Mouse (Mus musculus) stomach, embryonic 14.5 days (tissue): ENCODE results near the gene Rpusd1. TPM values are rescaled to one million over a fixed set of nuclear protein-coding genes. Genes with fewer than 3 reads are reported as not detected.

ENCODE experiments used
- ATAC-seq: fragments of 200-750 bp; cut with Nextera tagmentation; 2 replicates; pipeline ENCODE4 v1.8.0; 2017; ENCODE audit warnings: low read depth, moderate TSS enrichment; ENCODE audit not compliant: insufficient number of reproducible peaks, insufficient read depth, low FRiP score
- H3K27ac ChIP-seq: fragments of 300-500 bp; sonication (generic); 2 replicates; pipeline ENCODE4 v1.5.1; 2014; ENCODE audit warnings: mild to moderate bottlenecking, low read length, moderate library complexity, mixed read lengths
- H3K27me3 ChIP-seq: fragments of 300-500 bp; sonication (generic); 2 replicates; pipeline ENCODE4 v1.6.1; 2014; ENCODE audit warnings: low read length, control low read depth, mixed read lengths; ENCODE audit not compliant: control insufficient read depth, insufficient read depth
- H3K36me3 ChIP-seq: fragments of 300-500 bp; sonication (generic); 2 replicates; pipeline ENCODE4 v1.6.1; 2014; ENCODE audit warnings: mild to moderate bottlenecking, control low read depth, low read length, moderate library complexity, mixed read lengths; ENCODE audit not compliant: control insufficient read depth, insufficient read depth
- H3K4me1 ChIP-seq: fragments of 300-500 bp; sonication (generic); 2 replicates; pipeline ENCODE4 v1.6.1; 2014; ENCODE audit warnings: low read length, control low read depth, mixed read lengths; ENCODE audit not compliant: control insufficient read depth, insufficient read depth
- H3K4me2 ChIP-seq: fragments of 300-500 bp; sonication (generic); replicated peaks from 2 replicates; pipeline ENCODE4 v1.6.1; 2014; ENCODE audit warnings: low read depth, low read length, control low read depth
- H3K4me3 ChIP-seq: fragments of 300-500 bp; sonication (generic); 2 replicates; pipeline ENCODE4 v1.5.1; 2014; ENCODE audit warnings: low read depth, low read length, control low read depth
- H3K9ac ChIP-seq: fragments of 300-500 bp; sonication (generic); replicated peaks from 2 replicates; pipeline ENCODE4 v1.6.1; 2014; ENCODE audit warnings: low read depth, mild to moderate bottlenecking, control low read depth, low read length, moderate library complexity, mixed read lengths
- H3K9me3 ChIP-seq: fragments of 300-500 bp; sonication (generic); 2 replicates; pipeline ENCODE4 v1.6.1; 2016; ENCODE audit warnings: low read depth, low read length, control low read depth; ENCODE audit not compliant: control insufficient read depth
- WGBS: fragments of 180-500 bp; shearing (Covaris S2); extraction: QIAGEN DNeasy Blood & Tissue Kit; methylation state at CpG from one replicate; pipeline ENCODE4 v1.1.7; 2014; 5-methylcytosine and 5-hydroxymethylcytosine counted together
- polyA plus RNA-seq: library from polyadenylated mRNA; unstranded; fragments of >200 nt; fragmentation: Nextera tagmentation; extraction: Ambion mirVana; gene quantifications from 2 replicates; pipeline ENCODE4 v1.2.1, GENCODE M21; 2014

The Rpusd1 gene
- polyA plus RNA-seq, 1 experiment from 2014 or later: 22.1 TPM

DNA sequence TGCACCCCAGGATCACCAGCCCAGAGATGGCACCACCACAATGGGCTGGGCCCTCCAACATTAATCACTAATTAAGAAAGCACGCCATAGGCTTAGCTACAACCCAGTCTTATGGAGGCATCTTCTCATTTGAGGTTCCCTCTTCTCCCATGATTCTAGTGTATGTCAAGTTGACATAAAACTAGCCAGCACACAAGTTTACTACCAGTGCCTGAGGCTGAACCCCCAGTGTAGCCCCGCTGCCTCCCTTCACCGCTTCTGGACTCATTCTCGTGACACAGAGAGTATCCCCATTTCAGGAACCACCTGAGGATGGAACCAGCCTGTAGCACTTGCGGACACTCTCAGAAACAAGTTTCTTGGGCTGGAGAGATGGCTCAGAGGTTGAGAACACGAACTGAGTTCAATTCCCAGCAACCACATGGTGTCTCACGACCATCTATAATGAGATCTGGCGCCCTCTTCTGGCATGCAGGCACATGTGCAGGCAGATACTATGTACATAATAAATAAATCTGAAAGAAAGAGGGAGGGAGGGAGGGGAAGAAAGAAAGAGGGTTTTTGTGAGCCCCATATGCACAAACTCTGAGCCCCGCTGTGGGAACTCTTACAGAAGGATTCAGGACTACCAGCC lies 26.5 kb upstream of the Rpusd1 start:
- Histone ChIP-seq H3K27me3 (no peaks in the 10 kb centered on the region), H3K4me2 (no peak overlapping the region), H3K9ac (no peak overlapping the region), H3K9me3 (no peaks in the 10 kb centered on the region), H3K4me1 (no peaks in the 10 kb centered on the region), H3K4me3 (no peak overlapping the region), H3K36me3 (no peaks in the 10 kb centered on the region), H3K27ac (no peak overlapping the region)
- 58% methylated on average over 9 of the region's 9 CpGs for WGBS
- no peak for ATAC-seq

GRCm38 (mm10) chr17:25709994-25710393 lies 17.5 kb upstream of the Rpusd1 start:
- ATAC-seq: no peak
- Histone ChIP-seq H3K9me3 (no peaks in the 10 kb centered on the region), H3K4me1 (no peaks in the 10 kb centered on the region), H3K27me3 (no peaks in the 10 kb centered on the region), H3K4me3 (no peak overlapping the region), H3K36me3 (no peaks in the 10 kb centered on the region), H3K9ac (no peak overlapping the region), H3K27ac (no peak overlapping the region), H3K4me2 (no peak overlapping the region)
- 92% methylated on average over 2 of the region's 2 CpGs for WGBS

DNA sequence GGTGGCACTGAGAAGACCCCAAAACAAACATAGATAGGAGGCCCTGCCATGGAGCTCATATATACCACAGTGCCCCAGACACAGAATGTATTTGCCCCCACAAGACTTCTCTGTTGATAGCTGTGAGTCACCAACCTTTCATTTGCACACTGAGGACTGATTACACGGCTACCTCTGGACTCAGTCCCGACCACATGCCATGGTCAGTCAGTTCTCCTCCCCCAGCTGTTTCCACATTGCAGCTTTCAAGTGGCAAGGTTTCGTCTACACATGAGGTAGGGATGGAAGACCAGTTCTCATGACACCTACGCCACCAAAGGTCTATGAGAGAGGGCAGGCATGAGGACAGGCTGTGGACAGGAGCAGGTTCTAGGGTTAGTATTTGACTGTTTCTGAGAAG lies 16.3 kb upstream of the Rpusd1 start:
- no peaks in the 10 kb centered on the region for H3K27me3 ChIP-seq
- ATAC-seq: no peak
- no peak overlapping the region for H3K9ac ChIP-seq
- no peaks in the 10 kb centered on the region for H3K9me3 ChIP-seq
- no peaks in the 10 kb centered on the region for H3K4me1 ChIP-seq
- H3K4me2 ChIP-seq: no peak overlapping the region
- no peak overlapping the region for H3K4me3 ChIP-seq
- WGBS: 72% methylated on average over 4 of the region's 4 CpGs
- H3K27ac ChIP-seq: no peak overlapping the region
- H3K36me3 ChIP-seq: no peaks in the 10 kb centered on the region

DNA sequence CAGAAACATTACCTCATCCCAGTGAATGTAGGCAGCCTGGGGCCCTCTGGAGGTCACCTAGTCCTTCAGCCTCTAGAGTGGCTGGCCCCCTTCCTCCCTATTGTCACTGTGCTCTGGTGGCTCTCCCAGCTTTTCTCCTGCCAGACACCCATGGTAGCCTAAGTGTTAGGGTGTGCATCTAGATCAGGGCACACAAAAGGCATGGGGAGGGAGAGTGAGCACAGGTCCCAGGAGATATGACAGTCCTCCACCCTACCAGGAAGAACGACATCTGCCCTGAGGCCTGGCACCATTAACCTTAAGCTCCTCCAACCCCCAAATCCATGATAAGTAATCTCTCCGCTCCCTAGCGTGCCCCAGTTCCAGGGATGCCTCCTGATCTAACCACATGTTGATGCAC lies 11.8 kb upstream of the Rpusd1 start:
- 43% methylated on average over 3 of the region's 3 CpGs for WGBS
- Histone ChIP-seq H3K4me1 (peaks cover 11% of the 10 kb centered on the region; the same call in 1 of the 2 replicates), H3K27me3 (0 out of 2 replicates have a peak, but pooled peaks cover 2% of the 10 kb centered on the region), H3K4me2 (no peak overlapping the region), H3K9me3 (no peaks in the 10 kb centered on the region), H3K9ac (no peak overlapping the region), H3K27ac (no peak overlapping the region), H3K36me3 (peaks cover 11% of the 10 kb centered on the region), H3K4me3 (no peak overlapping the region)
- ATAC-seq: no peak

DNA sequence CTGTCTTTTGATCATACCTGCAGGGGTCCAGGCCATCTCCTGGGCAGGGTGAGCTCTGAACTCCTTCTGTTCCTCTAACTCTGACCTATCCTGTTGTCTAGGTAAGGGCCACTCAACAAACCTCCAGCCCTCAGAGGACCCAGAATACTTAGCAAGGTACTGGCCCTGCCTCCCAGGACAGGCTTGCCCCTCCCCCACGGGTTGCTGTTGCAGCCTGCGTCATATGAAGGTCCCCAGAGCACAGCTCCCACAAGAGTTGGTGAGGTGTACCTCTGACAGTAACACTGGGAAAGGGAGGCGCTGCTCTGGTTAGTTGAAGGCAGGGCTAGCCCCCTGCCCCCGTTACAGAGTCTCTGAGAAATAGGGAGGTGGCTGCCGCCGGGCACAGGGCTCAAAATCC lies 11.3 kb upstream of the Rpusd1 start:
- no peak for ATAC-seq
- no peak overlapping the region for H3K27ac ChIP-seq
- H3K36me3 ChIP-seq: peaks cover 11% of the 10 kb centered on the region
- WGBS: 5% methylated on average over 6 of the region's 6 CpGs
- 0 out of 2 replicates have a peak, but pooled peaks cover 2% of the 10 kb centered on the region for H3K27me3 ChIP-seq
- peaks cover 11% of the 10 kb centered on the region; the same call in 1 of the 2 replicates for H3K4me1 ChIP-seq
- no peak overlapping the region for H3K4me3 ChIP-seq
- no peak overlapping the region for H3K9ac ChIP-seq
- no peaks in the 10 kb centered on the region for H3K9me3 ChIP-seq
- H3K4me2 ChIP-seq: no peak overlapping the region

GRCm38 (mm10) chr17:25716711-25717637 lies 10.5 kb upstream of the Rpusd1 start, which contains the start of gene Gng13:
Gene Gng13, plus strand, starts transcription at chr17:25717171.
- peaks cover 11% of the 10 kb centered on the region; the same call in 1 of the 2 replicates for H3K4me1 ChIP-seq
- peak; percentile 29; the same call in 1 of the 2 replicates for ATAC-seq
- peaks cover 11% of the 10 kb centered on the region for H3K36me3 ChIP-seq
- H3K27ac ChIP-seq: no peak within 1 kb of the TSS
- peak within 1 kb of the TSS; percentile 29 for H3K4me3 ChIP-seq
- no peak within 1 kb of the TSS for H3K9ac ChIP-seq
- no peaks in the 10 kb centered on the region for H3K9me3 ChIP-seq
- WGBS: 1% methylated on average over 45 of the region's 45 CpGs
- 0 out of 2 replicates have a peak, but pooled peaks cover 2% of the 10 kb centered on the region for H3K27me3 ChIP-seq
- peak within 1 kb of the TSS; percentile 78 for H3K4me2 ChIP-seq

DNA sequence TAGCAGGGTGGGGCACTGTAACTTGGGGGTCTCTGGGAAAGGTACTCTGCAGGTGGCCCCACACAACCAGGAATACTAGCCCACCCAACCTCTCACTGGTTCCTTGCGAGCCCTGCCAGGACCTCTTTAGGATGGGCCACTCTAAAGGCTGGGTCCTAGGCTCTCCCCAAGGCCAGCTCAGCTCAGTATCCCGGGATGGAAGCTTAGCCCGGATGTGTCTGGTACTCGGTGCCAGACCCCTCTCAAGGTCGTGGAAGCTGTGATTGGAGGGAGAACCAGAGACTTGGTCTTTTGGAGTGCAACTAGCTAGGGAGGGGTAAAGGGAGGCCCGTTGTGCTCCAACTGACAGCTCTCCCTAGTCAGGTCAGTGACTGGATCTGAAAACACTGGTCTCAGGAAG lies 9.8 kb upstream of the Rpusd1 start:
- peak overlapping the region; percentile 29; the same call in 1 of the 2 replicates for H3K4me3 ChIP-seq
- H3K27ac ChIP-seq: no peak overlapping the region
- H3K9me3 ChIP-seq: no peaks in the 10 kb centered on the region
- 7% methylated on average over 6 of the region's 6 CpGs for WGBS
- no peak overlapping the region for H3K9ac ChIP-seq
- 0 out of 2 replicates have a peak, but pooled peaks cover 2% of the 10 kb centered on the region for H3K27me3 ChIP-seq
- ATAC-seq: 0 out of 2 replicates have a peak, but pooled peaks have one; percentile 7
- H3K36me3 ChIP-seq: peaks cover 16% of the 10 kb centered on the region
- H3K4me2 ChIP-seq: peak overlapping the region; percentile 78
- peaks cover 11% of the 10 kb centered on the region; the same call in 1 of the 2 replicates for H3K4me1 ChIP-seq

GRCm38 (mm10) chr17:25721476-25721875 lies 6.0 kb upstream of the Rpusd1 start:
- ATAC-seq: no peak
- H3K9ac ChIP-seq: no peak overlapping the region
- H3K36me3 ChIP-seq: peaks cover 16% of the 10 kb centered on the region
- 99% methylated on average over 5 of the region's 5 CpGs for WGBS
- peaks cover 15% of the 10 kb centered on the region; the same call in 1 of the 2 replicates for H3K4me1 ChIP-seq
- no peak overlapping the region for H3K4me3 ChIP-seq
- no peak overlapping the region for H3K4me2 ChIP-seq
- H3K9me3 ChIP-seq: no peaks in the 10 kb centered on the region
- 0 out of 2 replicates have a peak, but pooled peaks cover 2% of the 10 kb centered on the region for H3K27me3 ChIP-seq
- no peak overlapping the region for H3K27ac ChIP-seq
